Mouse (Mus musculus) layer of hippocampus, postnatal 10 days (tissue): Measurements from ENCODE around the gene Inka2. TPM values are rescaled to one million over a fixed set of nuclear protein-coding genes. Genes with fewer than 3 reads are reported as not detected.

ENCODE experiments used
- total RNA-seq, 2 experiments: library from RNA; stranded (reverse); gene quantifications; 2 replicates each; pipeline ENCODE4 v1.2.3; 2021

Inka2 gene
- total RNA-seq, 2 experiments from 2014 or later = 39.3 to 41.5 TPM

Other genes starting within 250 kb of the Inka2 start
- 10 to 100 TPM; 12.7 to 13.4 TPM for gene Ddx20, start 17.0 kb upstream of the Inka2 start, total RNA-seq
- gene Rap1a, start 96.7 kb downstream of the Inka2 start, total RNA-seq = 10 to 100 TPM; 95.2 to 98.6 TPM
- gene Adora3, start 166.3 kb downstream of the Inka2 start, total RNA-seq = 1 to 10 TPM in 1 of 2 experiments, under 1 TPM in 1; 0.34 to 1.1 TPM
- under 1 TPM in 1 of 2 experiments, not detected in 1; 0.47 TPM for gene Tmigd3, start 166.3 kb downstream of the Inka2 start, total RNA-seq
- gene I830077J02Rik, start 228.1 kb downstream of the Inka2 start, total RNA-seq = 1 to 10 TPM; 1.2 to 1.6 TPM